In the genomic region with DNA sequence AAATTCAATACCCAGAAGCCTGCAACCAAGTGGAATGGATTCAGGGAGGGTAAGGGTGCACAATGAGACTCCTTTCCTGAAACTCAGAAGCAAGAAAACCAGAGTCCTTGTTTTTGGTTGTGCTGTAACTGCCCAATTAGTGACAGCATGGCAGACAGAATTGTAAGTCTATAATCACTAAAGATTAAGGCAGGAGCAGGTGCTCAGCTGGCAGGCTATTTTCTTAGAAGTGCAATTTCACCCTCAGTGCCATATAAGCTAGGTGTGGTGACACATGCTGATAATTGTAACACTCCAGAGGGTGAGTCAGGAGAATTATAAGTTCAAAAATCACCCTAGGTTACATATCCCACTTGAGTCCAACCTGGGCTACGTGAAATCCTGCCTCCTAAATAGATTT, we compare ENCODE assay signal across 18 mouse cellular contexts.
"Had no signal": no experiment of that assay in that cellular context is flagged by ENCODE, and none has a peak within 500 bp of the region (broad histone marks: within the 10 kb centered on the region; RNA-seq: fewer than 3 reads in every experiment).

No protein-coding gene starts in this region.

- H3K27me3 ChIP-seq: midbrain, embryonic 12.5 days; neural tube, embryonic 13.5 days; neural tube, embryonic 15.5 days had no signal

- DNase-seq: lung, embryonic 14.5 days; lung, postnatal 10 days; lung, postnatal 4 days; midbrain, embryonic 14.5 days; retina, postnatal 1 day; right cerebral cortex, adult 18-20 months; right cerebral cortex, postnatal 25 days; right cerebral cortex, postnatal 4 days; spleen, adult 18-20 months; thymus, adult 2 months; thymus, postnatal 25 days; thymus, postnatal 4 days had no signal

- H3K36me3 ChIP-seq: midbrain, embryonic 10.5 days; midbrain, embryonic 12.5 days; neural tube, embryonic 13.5 days; neural tube, embryonic 15.5 days had no signal

- H3K4me2 ChIP-seq: lung, embryonic 14.5 days; midbrain, embryonic 12.5 days; neural tube, embryonic 13.5 days; neural tube, embryonic 15.5 days had no signal

- H3K4me3 ChIP-seq: midbrain, embryonic 10.5 days; midbrain, embryonic 12.5 days; myocyte; neural tube, embryonic 13.5 days; neural tube, embryonic 15.5 days had no signal

- H3K9ac ChIP-seq: lung, embryonic 14.5 days; midbrain, embryonic 12.5 days; neural tube, embryonic 13.5 days; neural tube, embryonic 15.5 days had no signal

- H3K4me1 ChIP-seq: neural tube, embryonic 13.5 days; neural tube, embryonic 15.5 days had no signal

- ATAC-seq: midbrain, embryonic 16.5 days had no signal

- H3K9me3 ChIP-seq: midbrain, embryonic 10.5 days; midbrain, embryonic 12.5 days; neural tube, embryonic 13.5 days; neural tube, embryonic 15.5 days had no signal

- H3K27ac ChIP-seq: midbrain, embryonic 10.5 days; midbrain, embryonic 12.5 days; neural tube, embryonic 13.5 days; neural tube, embryonic 15.5 days had no signal
